Mouse (Mus musculus) 3T3-L1 (cell line): Measurements from ENCODE around the gene Hnrnpr.

Experiments
- DNase-seq: peaks from one replicate; pipeline ENCODE4 v3.0.0-alpha.2; 2015; ENCODE audit warnings: low read depth, low spot score

Hnrnpr gene

DNA sequence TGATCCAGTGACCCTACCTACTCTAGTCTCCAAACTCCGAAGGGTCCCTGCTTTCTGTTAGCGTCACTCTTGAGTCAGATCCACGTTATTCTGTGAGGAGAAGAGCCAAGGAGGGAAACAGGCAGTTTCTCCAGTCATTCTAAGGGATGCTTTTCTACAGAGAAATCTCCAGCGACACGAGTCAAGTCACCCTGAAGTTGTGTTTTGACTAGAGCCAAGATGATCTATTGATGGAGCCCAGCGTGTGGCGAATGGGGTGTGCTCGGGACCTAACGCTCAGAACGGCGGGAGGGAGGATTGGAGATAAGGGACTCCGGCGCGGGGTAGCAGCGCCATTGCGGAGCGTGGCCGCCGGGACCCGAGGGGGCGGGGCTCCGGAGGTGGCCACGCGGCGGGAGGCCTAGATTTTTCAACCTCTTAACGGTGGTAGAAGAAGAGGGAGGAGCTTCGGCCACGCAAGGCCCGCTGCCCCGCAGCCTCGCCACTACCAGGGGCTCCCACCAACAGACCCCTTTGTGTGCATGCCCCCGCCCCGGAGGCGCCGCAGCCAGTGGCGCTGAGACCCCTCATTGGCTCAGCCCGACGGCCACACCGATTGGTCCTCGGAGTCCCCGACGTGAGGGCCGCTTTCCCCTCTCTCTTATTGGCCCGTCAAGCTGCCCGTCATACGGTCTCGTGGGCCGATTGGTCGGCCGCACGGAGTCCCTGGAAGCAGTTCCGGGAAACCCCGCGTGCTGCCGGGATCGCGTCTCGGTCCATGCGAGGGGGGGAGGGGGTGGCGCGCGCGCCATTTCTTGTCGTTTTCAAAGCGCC lies at the start of gene Hnrnpr:
Hnrnpr (plus strand) TSS at position 714 of the 813 bp plus-strand sequence.
- peak; percentile 96 for DNase-seq

DNA sequence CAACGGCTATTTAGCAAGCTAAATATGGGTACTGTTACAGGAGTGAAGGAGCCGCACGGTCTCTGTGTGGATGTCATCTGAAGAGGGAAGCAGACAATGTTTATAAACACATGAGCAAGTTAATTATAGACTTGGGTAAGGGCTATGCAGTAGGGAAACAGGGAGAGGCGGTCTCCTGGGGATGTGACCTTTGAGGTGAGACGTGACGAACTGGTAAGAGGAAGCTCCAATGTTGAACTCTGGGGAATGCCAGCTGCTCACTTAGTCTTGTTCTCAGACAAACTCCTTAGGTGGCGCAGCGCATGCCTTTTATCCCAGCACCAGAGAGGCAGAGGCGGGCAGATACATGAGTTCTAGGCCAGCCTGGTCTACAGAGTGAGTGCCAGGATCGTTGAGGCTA lies 48.8 kb upstream of the Hnrnpr start:
- no peak for DNase-seq

DNA sequence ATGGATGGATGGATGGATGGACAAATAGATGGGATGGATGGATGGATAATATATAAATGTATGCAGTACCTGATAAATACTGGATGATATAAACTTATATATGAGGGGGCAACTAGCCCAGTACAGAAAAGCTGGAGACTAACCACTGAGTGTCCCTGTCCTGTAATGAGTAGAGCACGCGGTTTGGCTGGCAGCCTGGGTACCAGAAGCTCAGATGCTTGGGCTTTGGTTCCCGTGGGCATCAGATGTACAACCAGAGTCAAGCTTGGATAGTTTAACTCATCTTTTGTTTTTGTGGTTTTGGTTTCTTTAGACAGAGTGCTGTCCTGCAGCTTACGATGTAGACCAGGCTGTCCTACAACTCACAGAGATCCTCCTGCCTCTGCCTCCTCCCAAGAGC lies 47.2 kb upstream of the Hnrnpr start:
- DNase-seq: no peak

DNA sequence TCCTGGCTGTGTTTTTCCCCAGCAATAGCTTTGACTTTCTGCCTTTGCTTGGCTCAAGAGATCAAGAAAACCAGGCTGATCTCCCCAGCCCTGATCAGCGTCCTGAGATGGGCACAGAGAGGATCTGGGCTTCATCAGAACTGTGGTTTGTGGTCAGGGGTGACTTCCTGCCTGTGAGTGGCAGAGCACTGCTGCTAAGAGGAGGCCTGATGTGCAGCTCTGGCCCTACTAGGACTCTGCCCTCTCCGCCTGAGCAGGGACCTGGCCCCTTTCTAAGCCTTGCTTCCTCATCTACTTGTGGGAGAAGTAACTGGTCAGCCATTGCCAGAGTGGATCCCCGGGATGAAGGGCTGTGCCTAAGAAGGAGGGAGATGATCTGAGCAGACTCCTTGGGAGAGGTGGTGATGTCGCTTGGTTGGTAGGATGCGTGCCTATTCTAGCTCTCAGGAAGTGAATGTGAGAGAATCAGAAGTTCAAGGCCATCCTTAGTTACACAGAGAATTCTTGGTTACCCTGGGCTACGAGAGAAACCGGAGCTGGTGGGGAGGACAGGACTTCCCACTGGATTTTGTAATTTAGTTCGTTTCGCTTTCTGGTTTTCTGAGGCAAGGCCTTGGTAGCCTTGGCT lies 43.9 kb upstream of the Hnrnpr start:
- DNase-seq: peak; percentile 65

DNA sequence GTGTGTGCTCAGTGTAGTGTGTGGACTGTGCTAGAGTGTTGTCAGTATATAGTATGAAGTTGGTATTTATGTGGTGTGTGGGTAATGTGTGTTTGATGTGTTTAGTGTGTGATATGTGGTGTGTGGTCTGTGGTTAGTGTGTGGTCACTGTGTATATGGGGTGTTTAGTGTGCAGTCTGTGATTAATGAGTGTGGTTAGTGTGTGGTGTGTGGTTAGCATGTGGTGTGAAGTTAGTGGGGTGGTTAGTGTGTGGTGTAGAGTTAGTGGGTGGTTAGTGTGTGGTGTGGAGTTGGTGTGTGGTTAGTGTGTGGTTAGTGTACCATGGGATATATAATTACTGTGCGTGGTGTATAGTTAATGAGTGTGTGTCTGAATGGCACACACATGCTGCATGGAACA lies 41.8 kb upstream of the Hnrnpr start:
- no peak for DNase-seq

DNA sequence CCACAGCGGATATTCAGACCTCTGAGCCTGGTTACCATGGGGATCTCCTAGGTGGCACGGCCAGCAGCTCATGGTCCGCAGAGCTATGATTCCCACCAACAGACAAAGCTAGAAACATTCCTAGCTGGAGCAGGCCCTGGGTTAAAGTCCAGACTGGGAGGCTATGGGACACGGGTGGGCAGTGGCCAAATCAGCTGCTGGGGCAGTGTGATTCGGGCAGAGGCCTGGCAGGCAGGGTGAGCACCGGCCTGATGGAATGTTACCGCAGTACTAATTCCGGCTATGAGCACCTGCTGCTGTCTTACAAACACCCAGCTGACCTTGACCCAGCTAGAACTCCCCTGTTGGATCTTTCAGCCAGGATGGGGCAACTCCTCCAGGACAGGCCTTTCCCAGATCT lies 40.1 kb upstream of the Hnrnpr start:
- no peak for DNase-seq

DNA sequence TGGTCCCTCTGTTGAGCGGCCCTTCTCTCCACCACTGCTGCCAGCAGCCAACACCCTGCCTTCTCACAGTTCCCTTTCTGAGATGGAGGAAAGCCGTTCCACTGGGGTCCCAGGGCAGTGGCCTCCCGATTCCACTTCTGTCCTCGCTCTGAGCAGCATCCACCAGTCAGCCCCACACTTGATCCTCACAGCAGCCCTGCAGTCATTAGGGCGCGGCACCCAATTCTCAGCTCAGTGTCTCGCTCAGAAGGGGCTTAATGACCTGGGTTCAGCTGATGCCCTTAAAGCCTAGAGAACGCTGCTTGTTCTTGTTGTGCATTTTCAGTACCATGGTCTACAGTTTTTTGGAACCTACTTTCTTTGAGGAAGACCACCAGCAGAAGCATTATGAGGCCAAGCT lies 29.6 kb upstream of the Hnrnpr start:
- DNase-seq: no peak

DNA sequence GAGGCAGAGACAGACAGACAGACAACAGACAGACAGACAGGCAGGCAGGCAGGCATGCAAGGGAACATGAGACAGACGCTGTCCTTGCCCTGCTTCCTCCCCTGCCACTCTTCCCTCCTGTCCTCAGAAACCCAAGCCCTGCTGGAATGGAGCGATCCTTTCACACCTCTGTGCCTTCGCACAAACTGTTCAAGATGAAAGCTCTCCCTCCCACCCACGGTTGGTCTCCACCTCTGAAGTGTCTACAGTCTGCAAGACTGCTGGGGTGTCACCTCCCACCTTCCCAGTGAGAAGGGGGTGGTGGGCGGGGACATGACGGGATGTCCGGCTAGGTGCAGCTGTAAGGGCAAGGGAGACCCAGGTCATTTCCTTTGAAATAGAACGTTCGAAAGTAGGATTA lies 29.1 kb upstream of the Hnrnpr start:
- DNase-seq: no peak

DNA sequence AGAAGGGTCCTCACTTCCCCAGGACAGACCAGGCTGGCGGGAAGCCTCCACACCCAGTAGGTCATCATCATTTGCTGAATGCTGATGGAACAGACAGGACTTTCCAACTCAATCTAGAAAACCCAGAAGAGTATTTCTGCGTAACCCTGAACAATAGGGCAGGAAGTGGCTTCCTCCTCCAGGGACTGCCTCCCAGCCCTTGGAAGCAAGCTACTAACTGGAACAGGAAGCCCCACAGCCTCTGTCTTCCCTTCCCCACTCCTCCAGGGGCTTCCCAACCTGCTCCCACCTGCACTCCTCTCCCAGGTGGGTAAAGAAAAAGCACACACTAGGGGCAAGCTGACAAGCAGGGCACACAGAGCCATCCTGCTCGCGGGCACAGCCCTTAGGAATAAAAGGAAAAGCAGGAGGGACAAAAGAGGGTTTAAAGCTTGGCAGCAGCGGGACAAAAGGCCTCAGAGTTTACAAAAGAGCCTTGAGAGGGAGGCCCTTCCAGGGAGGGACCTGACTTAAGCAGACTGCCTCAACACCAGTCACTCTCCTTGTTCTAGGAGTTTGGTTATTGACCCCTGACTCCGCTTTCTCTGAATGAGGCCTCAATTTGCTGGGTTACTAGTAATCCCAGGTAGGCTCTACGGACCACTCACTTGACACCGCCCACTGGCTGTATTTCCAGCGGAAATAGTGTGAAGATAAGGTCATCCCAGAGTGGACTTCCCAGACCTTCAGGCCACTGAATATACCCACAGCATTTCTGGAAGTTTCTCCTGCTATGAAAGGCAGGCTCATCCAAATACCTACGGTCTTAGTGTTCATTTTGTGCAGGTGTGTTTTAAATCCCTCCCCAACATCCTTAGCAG lies 27.9 kb upstream of the Hnrnpr start:
- DNase-seq: no peak

DNA sequence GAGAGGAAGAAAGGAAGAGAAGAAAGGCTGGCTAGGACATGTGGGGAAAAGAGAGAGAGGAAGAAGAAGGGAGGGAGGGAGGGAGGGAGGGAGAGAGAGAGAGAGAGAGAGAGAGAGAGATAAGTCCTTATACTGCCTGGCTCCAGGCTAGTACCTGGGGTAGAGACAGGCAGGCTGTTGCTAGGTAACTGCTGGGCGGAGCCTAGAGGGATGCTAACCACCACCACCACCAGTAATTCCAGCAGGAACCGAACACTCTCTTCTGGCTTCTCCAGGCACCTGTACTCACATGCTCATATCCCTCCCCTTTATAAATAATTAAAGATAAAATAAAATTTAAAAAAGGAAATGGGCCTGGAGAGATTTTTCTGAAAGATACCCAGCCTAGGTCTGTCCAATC lies 27.0 kb upstream of the Hnrnpr start:
- peak; percentile 22 for DNase-seq

DNA sequence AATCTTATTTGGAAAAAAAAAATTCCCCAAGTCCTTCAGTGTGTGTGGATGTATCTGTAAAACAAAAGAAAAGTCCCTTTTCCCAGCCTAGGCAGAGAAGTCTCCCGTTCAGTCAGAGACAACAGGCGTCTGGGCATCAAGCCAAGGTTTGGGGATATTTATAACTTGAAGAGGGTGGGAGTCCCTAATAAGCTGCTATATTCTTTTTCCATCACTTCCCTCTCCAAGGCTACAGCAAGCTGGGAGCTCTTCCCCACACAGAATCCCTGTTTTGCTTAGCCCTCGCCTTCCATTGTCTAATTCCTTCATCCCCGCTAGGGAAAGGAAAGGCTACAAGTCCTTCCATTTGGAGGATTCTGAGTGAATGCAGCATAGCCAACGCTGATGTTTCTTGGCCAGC lies 26.3 kb upstream of the Hnrnpr start, which contains the start of gene Zfp46:
Zfp46 (plus strand) TSS at position 229 of the 400 bp plus-strand sequence.
- DNase-seq: peak; percentile 67

DNA sequence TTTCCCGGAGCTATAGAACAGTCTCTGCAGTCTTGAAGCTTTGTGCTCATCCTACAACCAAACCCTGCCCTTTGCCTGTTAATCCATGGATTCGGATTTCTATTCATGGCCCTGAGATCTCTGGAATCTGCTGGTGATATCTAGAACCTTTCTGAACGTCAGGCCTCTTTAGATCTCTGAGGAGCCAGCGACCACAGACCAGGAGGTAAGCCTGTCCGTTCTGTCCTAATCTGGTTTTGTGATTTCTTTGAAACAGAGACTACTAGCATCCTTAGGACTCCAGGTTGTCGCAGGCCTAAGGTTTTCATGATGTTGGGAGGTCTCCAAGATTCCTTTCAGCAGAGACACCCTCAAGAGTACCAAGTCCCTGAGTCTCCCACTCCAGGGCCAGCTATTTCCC lies 25.9 kb upstream of the Hnrnpr start:
- no peak for DNase-seq

DNA sequence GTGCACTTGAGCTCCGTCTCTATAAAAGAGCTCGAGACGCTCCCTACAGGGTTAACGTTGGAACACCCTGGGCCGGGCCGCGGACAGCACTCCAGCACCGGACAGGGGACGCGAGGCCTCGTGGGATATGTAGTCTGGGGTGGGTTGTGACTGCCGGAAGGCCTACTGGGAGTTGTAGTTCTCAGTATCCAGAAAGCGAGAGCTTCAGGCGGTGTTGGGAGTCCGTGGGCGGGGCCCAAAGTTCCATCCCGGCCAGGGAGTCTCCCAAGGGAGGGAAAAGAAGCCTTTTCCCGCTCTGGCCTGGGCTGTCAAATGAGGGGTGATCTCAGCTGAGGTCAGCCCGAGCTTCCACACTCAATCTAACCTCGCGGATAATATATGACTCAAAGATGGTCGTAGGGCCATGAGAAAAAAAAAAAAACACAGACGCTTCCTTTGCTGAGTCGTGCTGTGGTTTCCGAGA lies 25.4 kb upstream of the Hnrnpr start:
- peak; percentile 98 for DNase-seq

DNA sequence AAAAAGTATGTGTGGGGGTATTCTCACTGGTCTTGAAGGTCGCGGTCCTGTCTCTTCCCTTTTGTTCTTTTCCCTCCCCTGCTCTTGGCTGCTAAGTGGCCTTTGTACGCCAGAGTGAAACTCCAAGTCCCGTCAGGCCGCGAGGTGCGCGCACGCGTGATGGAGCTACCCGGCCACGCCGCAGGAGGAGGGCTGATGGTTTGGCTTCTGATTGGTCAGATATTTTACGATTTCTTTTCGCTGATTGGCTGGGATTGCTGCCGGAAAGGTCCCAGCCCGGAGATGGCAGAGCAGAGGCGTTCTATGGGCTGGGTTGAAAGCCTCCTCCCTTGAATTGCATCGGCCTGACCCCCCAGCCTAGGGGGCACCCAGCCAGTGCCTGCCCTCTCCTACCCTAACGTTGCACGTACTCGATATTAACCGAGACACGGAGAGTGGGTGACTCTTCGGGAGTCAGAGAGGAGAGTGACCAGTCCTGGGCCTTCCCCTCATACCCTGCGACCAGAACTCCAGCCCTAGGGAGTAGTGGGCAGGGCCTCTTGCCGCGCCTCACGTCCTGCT lies 24.9 kb upstream of the Hnrnpr start:
- DNase-seq: peak; percentile 97

DNA sequence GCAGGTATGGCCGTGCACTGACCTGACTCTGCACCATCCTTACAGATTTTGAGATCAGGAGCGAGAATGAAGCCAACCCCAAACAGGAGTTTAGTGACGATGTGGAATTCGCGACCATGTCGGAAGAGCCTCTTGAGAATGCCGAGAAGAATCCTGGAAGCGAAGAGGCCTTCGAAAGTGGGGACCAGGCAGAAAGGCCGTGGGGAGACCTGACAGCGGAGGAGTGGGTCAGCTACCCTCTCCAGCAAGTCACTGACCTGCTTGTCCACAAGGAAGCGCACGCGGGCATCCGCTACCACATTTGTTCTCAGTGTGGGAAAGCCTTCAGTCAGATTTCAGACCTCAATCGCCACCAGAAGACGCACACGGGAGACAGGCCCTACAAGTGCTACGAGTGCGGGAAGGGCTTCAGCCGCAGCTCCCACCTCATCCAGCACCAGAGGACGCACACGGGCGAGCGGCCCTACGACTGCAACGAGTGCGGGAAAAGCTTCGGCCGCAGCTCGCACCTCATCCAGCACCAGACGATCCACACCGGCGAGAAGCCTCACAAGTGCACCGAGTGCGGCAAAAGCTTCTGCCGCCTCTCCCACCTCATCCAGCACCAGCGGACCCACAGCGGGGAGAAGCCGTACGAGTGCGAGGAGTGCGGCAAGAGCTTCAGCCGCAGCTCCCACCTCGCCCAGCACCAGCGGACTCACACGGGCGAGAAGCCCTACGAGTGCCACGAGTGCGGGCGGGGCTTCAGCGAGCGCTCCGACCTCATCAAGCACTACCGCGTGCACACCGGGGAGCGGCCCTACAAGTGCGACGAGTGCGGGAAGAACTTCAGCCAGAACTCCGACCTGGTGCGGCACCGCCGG lies 20.6 kb upstream of the Hnrnpr start:
- DNase-seq: no peak

DNA sequence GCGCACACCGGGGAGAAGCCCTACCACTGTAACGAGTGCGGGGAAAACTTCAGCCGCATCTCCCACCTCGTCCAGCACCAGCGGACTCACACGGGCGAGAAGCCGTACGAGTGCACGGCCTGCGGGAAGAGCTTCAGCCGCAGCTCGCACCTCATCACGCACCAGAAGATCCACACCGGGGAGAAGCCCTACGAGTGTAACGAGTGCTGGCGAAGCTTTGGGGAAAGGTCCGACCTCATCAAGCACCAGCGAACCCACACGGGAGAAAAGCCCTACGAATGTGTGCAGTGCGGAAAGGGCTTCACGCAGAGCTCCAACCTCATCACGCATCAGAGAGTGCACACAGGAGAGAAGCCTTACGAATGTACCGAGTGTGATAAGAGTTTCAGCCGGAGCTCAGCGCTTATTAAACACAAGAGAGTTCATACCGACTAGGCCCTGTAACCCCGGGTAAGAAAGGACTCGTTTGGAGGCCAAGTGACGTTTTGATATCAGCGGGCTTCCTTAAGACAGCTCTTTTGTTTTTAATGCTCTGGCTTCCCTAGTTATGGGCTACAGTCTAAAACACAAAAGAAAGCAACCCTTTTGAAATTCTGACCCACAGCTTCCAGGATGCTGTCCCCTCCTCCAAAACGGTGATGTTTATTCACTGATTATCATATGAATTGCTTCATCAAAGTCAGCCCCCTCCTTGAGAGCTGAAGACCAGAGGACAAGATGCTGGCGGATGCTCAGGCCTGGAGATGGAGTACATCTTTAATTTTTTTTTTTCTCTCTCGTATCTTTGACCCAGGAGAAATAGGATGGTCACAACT lies 19.8 kb upstream of the Hnrnpr start:
- DNase-seq: no peak

DNA sequence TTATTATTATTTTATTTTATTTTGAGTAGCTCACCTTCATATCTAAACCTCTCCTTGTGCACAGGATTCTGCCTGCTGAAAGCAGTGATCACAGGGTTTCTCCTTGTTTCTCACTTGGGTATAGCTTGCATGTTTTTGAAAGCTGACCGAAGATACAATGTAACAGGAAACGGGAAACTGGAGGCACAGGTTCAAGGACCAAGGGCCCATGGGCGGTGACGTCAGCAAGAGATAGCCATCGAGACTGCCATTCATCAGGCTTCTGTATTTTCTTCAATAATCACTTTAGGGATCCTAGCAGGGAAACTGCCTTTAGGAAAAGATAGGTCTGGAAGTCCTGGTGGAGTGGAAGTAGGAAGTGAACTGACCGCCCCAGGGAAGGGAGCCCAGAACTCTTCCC lies 19.1 kb upstream of the Hnrnpr start:
- no peak for DNase-seq

DNA sequence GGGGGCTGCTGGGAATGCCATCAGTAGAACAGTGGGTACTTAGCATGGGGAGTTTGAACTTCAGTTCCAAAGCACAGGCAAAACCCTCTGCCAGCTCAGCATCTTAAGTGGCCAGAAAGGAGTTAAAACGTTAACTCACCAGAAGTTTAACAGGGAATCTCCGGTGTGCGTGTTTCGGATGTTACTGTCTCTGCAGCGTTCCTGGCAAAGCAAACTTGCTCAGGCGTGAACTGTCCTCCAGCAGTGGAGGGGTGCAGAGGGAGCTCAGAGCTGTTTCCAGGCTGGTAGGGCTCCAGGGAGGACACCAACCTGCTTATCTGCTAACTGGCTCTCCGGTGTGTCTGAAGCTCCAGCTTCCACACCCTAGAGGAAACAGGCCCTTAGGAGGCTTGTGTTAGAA lies 14.8 kb upstream of the Hnrnpr start:
- no peak for DNase-seq

DNA sequence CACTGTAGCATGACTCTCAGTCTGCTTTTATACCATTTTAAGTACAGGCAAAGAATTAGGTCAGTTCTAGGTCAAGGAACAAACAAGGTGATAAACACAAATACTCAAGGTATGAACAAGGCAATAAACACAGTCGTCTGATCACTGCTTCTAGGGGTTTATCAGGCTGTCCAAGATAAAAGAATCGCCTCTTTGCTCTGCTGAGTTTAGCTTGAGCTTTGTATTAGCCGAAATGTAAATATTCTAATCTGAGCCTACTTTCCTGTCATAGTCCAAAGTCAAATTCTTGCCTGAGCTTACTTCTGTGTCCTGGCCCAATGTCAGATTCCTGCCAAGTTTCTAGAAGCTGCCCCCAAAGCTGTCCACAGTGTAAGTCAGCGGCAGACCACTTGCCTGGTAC lies 8.3 kb upstream of the Hnrnpr start:
- no peak for DNase-seq

DNA sequence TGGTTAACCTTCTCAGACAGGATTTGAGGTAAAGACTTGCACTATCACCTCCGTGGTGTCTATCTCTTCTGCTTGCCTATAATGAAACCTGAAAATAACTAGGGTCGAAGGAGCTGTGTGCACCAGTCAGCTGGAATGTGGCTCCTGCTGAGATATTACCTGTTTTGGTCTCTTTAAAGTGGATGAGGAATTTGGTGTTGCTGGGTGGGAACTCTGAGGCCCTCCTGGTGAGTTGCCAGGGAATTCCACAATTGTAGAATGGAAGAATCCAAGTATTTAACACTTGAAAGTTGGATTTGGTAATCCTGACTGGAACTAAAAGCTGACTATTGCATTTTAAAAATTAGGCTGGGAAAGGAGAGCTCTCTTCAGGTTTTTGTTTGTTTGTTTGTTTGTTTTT lies 6.6 kb upstream of the Hnrnpr start:
- DNase-seq: peak; percentile 69
